14 mouse cellular contexts compared by ENCODE assay signal in the genomic region with DNA sequence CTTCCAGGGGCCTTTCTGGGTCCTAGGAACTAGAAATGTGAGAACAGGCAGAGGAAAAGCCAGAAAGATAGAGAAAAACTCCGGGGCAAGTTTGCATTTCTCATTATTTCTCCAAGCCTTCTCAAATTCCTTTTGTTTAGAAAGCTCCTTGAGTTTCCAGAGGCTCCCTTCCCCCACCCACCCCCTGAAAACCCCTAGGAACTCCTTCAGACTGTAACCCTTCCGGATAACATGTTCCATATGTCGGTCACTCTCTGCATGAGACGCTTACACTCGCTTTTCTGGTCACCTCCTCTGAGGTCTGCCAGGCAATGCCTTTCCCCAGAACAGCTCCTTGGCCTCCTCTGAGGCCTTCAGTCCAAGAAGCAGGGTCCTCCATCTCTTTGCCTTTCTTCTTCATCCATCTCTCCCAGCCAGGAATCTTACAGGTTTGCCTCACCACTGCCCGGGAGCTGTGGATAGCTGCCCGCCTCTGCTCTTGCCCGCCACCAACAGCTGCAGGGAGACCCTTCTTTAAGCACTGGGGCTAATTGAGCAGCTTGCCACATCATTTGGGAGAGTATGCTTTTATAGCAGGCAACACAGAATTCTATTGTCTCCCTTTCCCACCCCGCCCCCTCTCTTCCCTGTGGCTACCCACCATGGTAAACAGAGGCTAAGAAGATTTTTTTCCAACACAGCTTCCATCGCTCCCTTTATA. TPM values are rescaled to one million over a fixed set of nuclear protein-coding genes. Genes with fewer than 3 reads are reported as not detected.
DNase-seq lines count a peak whose midpoint lies in the region; ATAC-seq and TF ChIP-seq lines count a peak whose summit lies in the region.
"Had no signal": no experiment of that assay in that cellular context is flagged by ENCODE, and none has a peak within 500 bp of the region (broad histone marks: within the 10 kb centered on the region; RNA-seq: fewer than 3 reads in every experiment).

No protein-coding gene starts in this region.

- no peaks in the 10 kb centered on the region for H3K27me3 ChIP-seq in heart, embryonic 15.5 days
- H3K27me3 ChIP-seq in heart, adult 2 months (ENCODE audit: control insufficient read depth, insufficient read depth, low read length): no peaks in the 10 kb centered on the region
- no peaks in the 10 kb centered on the region for H3K27me3 ChIP-seq in lung, embryonic 16.5 days (ENCODE audit: control insufficient read depth, insufficient read depth, low read depth, low read length)
- no peaks in the 10 kb centered on the region for H3K27me3 ChIP-seq in embryonic facial prominence, embryonic 11.5 days (ENCODE audit: control insufficient read depth, insufficient read depth, low read length)
- no peaks in the 10 kb centered on the region for H3K27me3 ChIP-seq in limb, embryonic 13.5 days
- H3K27me3 ChIP-seq: heart, embryonic 12.5 days; neural tube, embryonic 13.5 days had no signal

- WGBS in heart, embryonic 15.5 days: 52% methylated on average over 10 of the region's 10 CpGs
- 70% methylated on average over 10 of the region's 10 CpGs for WGBS in heart, adult 2 months
- 37% methylated on average over 10 of the region's 10 CpGs for WGBS in lung, embryonic 16.5 days
- 23% methylated on average over 10 of the region's 10 CpGs for WGBS in embryonic facial prominence, embryonic 11.5 days
- whole genome bisulfite sequencing in limb, embryonic 13.5 days: 20% methylated on average over 10 of the region's 10 CpGs

- H3K4me1 ChIP-seq in heart, embryonic 15.5 days (replicated peaks): peaks cover 8% of the 10 kb centered on the region; the same call in 1 of the 2 replicates
- peaks cover 7% of the 10 kb centered on the region; the same call in 1 of the 2 replicates for H3K4me1 ChIP-seq in heart, adult 2 months (ENCODE audit: control insufficient read depth, insufficient read depth, low read length)
- peaks cover 22% of the 10 kb centered on the region for H3K4me1 ChIP-seq in lung, embryonic 16.5 days (replicated peaks; ENCODE audit: control insufficient read depth, insufficient read depth, low read length)
- H3K4me1 ChIP-seq in embryonic facial prominence, embryonic 11.5 days (ENCODE audit: control insufficient read depth, insufficient read depth, low read length): no peaks in the 10 kb centered on the region; the same call in none of the 2 replicates
- H3K4me1 ChIP-seq in limb, embryonic 13.5 days: peaks cover 50% of the 10 kb centered on the region

- H3K9ac ChIP-seq in heart, embryonic 15.5 days: no peak overlapping the region
- H3K9ac ChIP-seq in heart, adult 2 months (ENCODE audit: low read depth, low read length): no peak overlapping the region
- H3K9ac ChIP-seq in lung, embryonic 16.5 days (ENCODE audit: low read length): 0 out of 2 replicates have a peak overlapping the region, but pooled peaks have one; percentile 9
- H3K9ac ChIP-seq in embryonic facial prominence, embryonic 11.5 days (replicated peaks; ENCODE audit: low read length): peak overlapping the region; percentile 26
- H3K9ac ChIP-seq in limb, embryonic 13.5 days: peak overlapping the region; percentile 39; the same call in 1 of the 2 replicates
- H3K9ac ChIP-seq: heart, embryonic 12.5 days; neural tube, embryonic 13.5 days had no signal

- TF ChIP-seq POLR2A in heart, adult 2 months (IDR thresholded peaks at IDR 0.05; ENCODE audit: insufficient read depth, low read depth, low read length): no peak

- DNase-seq in heart, adult 2 months: no peak
- DNase-seq in lung, postnatal 10 days: no peak
- DNase-seq in embryonic facial prominence, embryonic 11.5 days (ENCODE audit: low spot score): peak; percentile 93
- DNase-seq in right cerebral cortex, postnatal 4 days: no peak
- DNase-seq in gastrocnemius, adult 2 months: no peak
- DNase-seq: adrenal gland, postnatal 25 days; cerebellum, adult 2 months had no signal

- no peak for TF ChIP-seq CTCF in heart, adult 2 months (IDR thresholded peaks at IDR 0.05)
- no peak for TF ChIP-seq CTCF in gastrocnemius, adult 2 months (IDR thresholded peaks at IDR 0.05)

- no peak overlapping the region for H3K4me3 ChIP-seq in heart, embryonic 15.5 days
- no peak overlapping the region for H3K4me3 ChIP-seq in heart, adult 2 months
- no peak overlapping the region for H3K4me3 ChIP-seq in lung, embryonic 16.5 days (ENCODE audit: low read length)
- no peak overlapping the region for H3K4me3 ChIP-seq in embryonic facial prominence, embryonic 11.5 days (ENCODE audit: low read depth, low read length)
- no peak overlapping the region for H3K4me3 ChIP-seq in limb, embryonic 13.5 days
- H3K4me3 ChIP-seq in gastrocnemius, adult 2 months: no peak overlapping the region
- H3K4me3 ChIP-seq: heart, embryonic 12.5 days; neural tube, embryonic 13.5 days had no signal

- no peak overlapping the region for H3K4me2 ChIP-seq in heart, embryonic 15.5 days
- no peak overlapping the region for H3K4me2 ChIP-seq in lung, embryonic 16.5 days (ENCODE audit: low read depth, low read length)
- H3K4me2 ChIP-seq in embryonic facial prominence, embryonic 11.5 days (ENCODE audit: low read depth, low read length): no peak overlapping the region; the same call in 1 of the 2 replicates
- H3K4me2 ChIP-seq in limb, embryonic 13.5 days (replicated peaks): peak overlapping the region; percentile 25; the same call in 1 of the 2 replicates
- H3K4me2 ChIP-seq: heart, embryonic 12.5 days; neural tube, embryonic 13.5 days had no signal

- TF ChIP-seq EP300 in heart, adult 2 months (IDR thresholded peaks at IDR 0.05; ENCODE audit: insufficient read depth, low read depth, low read length): no peak

- H3K9me3 ChIP-seq in heart, embryonic 15.5 days (replicated peaks): no peaks in the 10 kb centered on the region
- no peaks in the 10 kb centered on the region for H3K9me3 ChIP-seq in lung, embryonic 16.5 days (ENCODE audit: control insufficient read depth, low read length)
- H3K9me3 ChIP-seq in embryonic facial prominence, embryonic 11.5 days (replicated peaks; ENCODE audit: control insufficient read depth, low read length): no peaks in the 10 kb centered on the region
- no peaks in the 10 kb centered on the region for H3K9me3 ChIP-seq in limb, embryonic 13.5 days
- H3K9me3 ChIP-seq: heart, embryonic 12.5 days; neural tube, embryonic 13.5 days had no signal

- H3K36me3 ChIP-seq in heart, embryonic 15.5 days: no peaks in the 10 kb centered on the region
- H3K36me3 ChIP-seq in heart, adult 2 months (ENCODE audit: control insufficient read depth, insufficient read depth, low read length): no peaks in the 10 kb centered on the region
- no peaks in the 10 kb centered on the region for H3K36me3 ChIP-seq in lung, embryonic 16.5 days (ENCODE audit: control insufficient read depth, insufficient read depth, low read length)
- no peaks in the 10 kb centered on the region for H3K36me3 ChIP-seq in embryonic facial prominence, embryonic 11.5 days (replicated peaks; ENCODE audit: control insufficient read depth, insufficient read depth, low read depth, low read length)
- peaks cover 8% of the 10 kb centered on the region; the same call in 1 of the 2 replicates for H3K36me3 ChIP-seq in limb, embryonic 13.5 days
- H3K36me3 ChIP-seq: heart, embryonic 12.5 days; neural tube, embryonic 13.5 days had no signal

- intact Hi-C loops in heart, adult 2 months (cut with DNase I): no loop called here
- intact Hi-C loops in gastrocnemius, adult 2 months (cut with DNase I): no loop called here

- no peaks in the 10 kb centered on the region for H3K79me2 ChIP-seq in heart, adult 2 months (replicated peaks; ENCODE audit: control insufficient read depth, insufficient read depth, low read length)

- ATAC-seq in heart, embryonic 15.5 days (replicated peaks; ENCODE audit: insufficient number of reproducible peaks, insufficient read depth, low FRiP score, low read depth): no peak
- ATAC-seq in lung, embryonic 16.5 days (ENCODE audit: low read depth): peak; percentile 71
- ATAC-seq in embryonic facial prominence, embryonic 11.5 days (replicated peaks; ENCODE audit: insufficient number of reproducible peaks, low FRiP score, low TSS enrichment, low read depth): peak; percentile 71
- peak; percentile 75 for ATAC-seq in limb, embryonic 13.5 days (ENCODE audit: low FRiP score, low read depth)

- H3K27ac ChIP-seq in heart, embryonic 15.5 days: peak overlapping the region; percentile 62
- H3K27ac ChIP-seq in heart, adult 2 months: no peak overlapping the region
- peak overlapping the region; percentile 75 for H3K27ac ChIP-seq in lung, embryonic 16.5 days (ENCODE audit: low read length)
- H3K27ac ChIP-seq in embryonic facial prominence, embryonic 11.5 days (replicated peaks; ENCODE audit: low read depth, low read length): peak overlapping the region; percentile 89
- peak overlapping the region; percentile 95 for H3K27ac ChIP-seq in limb, embryonic 13.5 days
- no peak overlapping the region for H3K27ac ChIP-seq in gastrocnemius, adult 2 months
- H3K27ac ChIP-seq: neural tube, embryonic 13.5 days had no signal

RNA-seq across cellular contexts. Expression of a gene that starts 51.6 kb away (rescaled TPM):
- 7.0 and 8.0 TPM in 2 replicates for polyA plus RNA-seq in heart, embryonic 15.5 days (2015; fragmentation: Nextera tagmentation; extraction: Ambion mirVana)
- 1 to 10 TPM; 3.9 to 4.1 TPM for total RNA-seq in heart, adult 2 months (2021)
- polyA plus RNA-seq in heart, adult 2 months (2012; rRNA removed): 4.0 and 4.2 TPM in 2 replicates
- polyA plus RNA-seq in lung, embryonic 16.5 days (2015; fragmentation: Nextera tagmentation; extraction: Ambion mirVana): 3.5 and 3.7 TPM in 2 replicates
- polyA plus RNA-seq in embryonic facial prominence, embryonic 11.5 days (2014; fragmentation: Nextera tagmentation; extraction: Ambion mirVana): 26.7 and 28.0 TPM in 2 replicates
- polyA plus RNA-seq in limb, embryonic 13.5 days (2015; fragmentation: Nextera tagmentation; extraction: Ambion mirVana): 23.3 and 26.2 TPM in 2 replicates
- total RNA-seq in gastrocnemius, adult 2 months (2021): 1 to 10 TPM; 1.4 to 2.4 TPM
- total RNA-seq: CH12.LX; megakaryocyte progenitor cell, adult 5-6 weeks had no signal

Comparison
In these comparisons a context has a peak if more than half of its experiments do, and no peak if none do; other contexts are left out.
1. H3K27ac ChIP-seq: peak in heart, embryonic 15.5 days (single experiment), lung, embryonic 16.5 days (single experiment), embryonic facial prominence, embryonic 11.5 days (single experiment) and limb, embryonic 13.5 days (single experiment); none in heart, adult 2 months (single experiment) and gastrocnemius, adult 2 months (single experiment).
2. H3K9ac ChIP-seq: peak in lung, embryonic 16.5 days (single experiment), embryonic facial prominence, embryonic 11.5 days (single experiment) and limb, embryonic 13.5 days (single experiment); none in heart, embryonic 15.5 days (single experiment) and heart, adult 2 months (single experiment).